Mouse (Mus musculus) adrenal gland, postnatal 14 days (tissue): ENCODE data around the gene Tdrd1. TPM values are rescaled to one million over a fixed set of nuclear protein-coding genes. Genes with fewer than 3 reads are reported as not detected.

Source experiments
- DNase-seq: peaks from one replicate; pipeline ENCODE4 v3.0.0; 2021; ENCODE audit warnings: mixed read lengths
- total RNA-seq: library from RNA; stranded (reverse); gene quantifications from 2 replicates; pipeline ENCODE4 v1.2.3, GENCODE M21; 2021

Gene Tdrd1
- total RNA-seq, 1 experiment from 2014 or later: not detected

- no peak for DNase-seq
Observed at GRCm38 (mm10) chr19:56910561-56910960, 84.6 kb downstream of the Tdrd1 start.

- no peak for DNase-seq
Observed at GRCm38 (mm10) chr19:56913761-56914160, 87.8 kb downstream of the Tdrd1 start.

- DNase-seq: no peak
Observed at GRCm38 (mm10) chr19:56914658-56915057, 88.6 kb downstream of the Tdrd1 start.

- DNase-seq: no peak
Observed at GRCm38 (mm10) chr19:56915084-56915483, 89.1 kb downstream of the Tdrd1 start.

Other genes with a start within 250 kb of the Tdrd1 start
- 3.8 and 6.4 TPM in 2 replicates for gene Adrb1, start 104.0 kb upstream of the Tdrd1 start, total RNA-seq
- gene Ccdc186, start 4.0 kb upstream of the Tdrd1 start, total RNA-seq: 21.0 and 25.7 TPM in 2 replicates
- not detected in 2 replicates for gene Vwa2, start 48.0 kb downstream of the Tdrd1 start, total RNA-seq
- gene Afap1l2, start 182.0 kb downstream of the Tdrd1 start, total RNA-seq: 15.2 and 17.3 TPM in 2 replicates